12 mouse cellular contexts compared by ENCODE assay signal in the genomic region with DNA sequence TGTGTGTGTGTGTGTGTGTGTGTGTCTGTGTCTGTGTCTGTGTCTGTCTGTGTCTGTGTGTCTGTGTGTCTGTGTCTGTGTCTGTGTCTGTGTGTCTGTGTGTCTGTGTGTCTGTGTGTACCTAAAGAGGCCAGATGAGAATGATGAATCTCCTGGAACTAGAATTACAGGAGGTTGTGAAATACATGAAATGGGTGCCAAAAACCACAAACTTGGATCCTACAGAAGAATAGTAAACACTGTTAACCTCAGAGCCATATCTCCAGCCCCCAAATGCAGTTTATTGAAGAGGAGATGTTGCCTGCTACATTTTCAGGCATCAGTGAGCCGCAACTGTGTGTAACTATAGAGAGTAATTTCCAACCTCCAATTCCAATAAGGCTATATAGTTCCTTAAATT. TPM values are rescaled to one million over a fixed set of nuclear protein-coding genes. Genes with fewer than 3 reads are reported as not detected.
"Had no signal": no experiment of that assay in that cellular context is flagged by ENCODE, and none has a peak within 500 bp of the region (broad histone marks: within the 10 kb centered on the region; RNA-seq: fewer than 3 reads in every experiment).

No protein-coding gene starts in this region.

- H3K4me2 ChIP-seq: limb, embryonic 15.5 days; liver, embryonic 13.5 days; midbrain, embryonic 12.5 days; neural tube, embryonic 15.5 days had no signal

- H3K36me3 ChIP-seq: limb, embryonic 15.5 days; liver, embryonic 13.5 days; midbrain, embryonic 12.5 days; neural tube, embryonic 15.5 days had no signal

- H3K9ac ChIP-seq: limb, embryonic 15.5 days; liver, embryonic 13.5 days; midbrain, embryonic 12.5 days; neural tube, embryonic 15.5 days had no signal

- H3K27me3 ChIP-seq: limb, embryonic 15.5 days; liver, embryonic 13.5 days; midbrain, embryonic 12.5 days; neural tube, embryonic 15.5 days had no signal

- H3K9me3 ChIP-seq: limb, embryonic 15.5 days; liver, embryonic 13.5 days; midbrain, embryonic 12.5 days; neural tube, embryonic 15.5 days had no signal

- H3K4me3 ChIP-seq: left cerebral cortex, adult 2 months; limb, embryonic 15.5 days; liver, embryonic 13.5 days; midbrain, embryonic 12.5 days; neural tube, embryonic 15.5 days had no signal

- DNase-seq: kidney, postnatal 14 days; liver, embryonic 13.5 days; lung, adult 18-20 months; lung, postnatal 14 days; right cerebral cortex, adult 18-20 months; right cerebral cortex, postnatal 25 days; thymus, postnatal 36 days had no signal

- H3K27ac ChIP-seq: left cerebral cortex, adult 2 months; limb, embryonic 15.5 days; liver, embryonic 13.5 days; midbrain, embryonic 12.5 days; neural tube, embryonic 15.5 days had no signal

- H3K4me1 ChIP-seq: limb, embryonic 15.5 days; liver, embryonic 13.5 days; midbrain, embryonic 12.5 days; neural tube, embryonic 15.5 days had no signal

RNA-seq across cellular contexts. Expression of a gene that starts 34.8 kb away (rescaled TPM):
- total RNA-seq: megakaryocyte-erythroid progenitor cell, adult 5-6 weeks had no signal
